Mouse (Mus musculus): Measurements from ENCODE around the gene Tcap. TPM values are rescaled to one million over a fixed set of nuclear protein-coding genes. Genes with fewer than 3 reads are reported as not detected.

Gene Tcap
- polyA plus RNA-seq, 1 experiment from 2014 or later = 18.1 TPM

- ATAC-seq (ENCODE audit: insufficient number of reproducible peaks, low FRiP score, low TSS enrichment, low read depth) = no peak
- Histone ChIP-seq H3K9me3 (no peaks in the 10 kb centered on the region), H3K9ac (no peak overlapping the region), H3K27me3 (peaks cover 77% of the 10 kb centered on the region), H3K4me2 (peak overlapping the region; percentile 33), H3K4me3 (peak overlapping the region; percentile 16; the same call in 1 of the 2 replicates), H3K36me3 (no peaks in the 10 kb centered on the region), H3K27ac (no peak overlapping the region), H3K4me1 (peaks cover 29% of the 10 kb centered on the region)
- under 1% methylated on average over 14 of the region's 14 CpGs for WGBS
Observed at GRCm38 (mm10) chr11:98345253-98345652, 38.4 kb upstream of the Tcap start.

GRCm38 (mm10) chr11:98346168-98346567 lies 37.4 kb upstream of the Tcap start:
- Histone ChIP-seq H3K9ac (no peak overlapping the region), H3K4me2 (no peak overlapping the region), H3K36me3 (no peaks in the 10 kb centered on the region), H3K27me3 (peaks cover 80% of the 10 kb centered on the region), H3K4me1 (peaks cover 26% of the 10 kb centered on the region), H3K9me3 (no peaks in the 10 kb centered on the region), H3K27ac (no peak overlapping the region), H3K4me3 (no peak overlapping the region)
- WGBS = 18% methylated on average over 9 of the region's 9 CpGs
- no peak for ATAC-seq (ENCODE audit: insufficient number of reproducible peaks, low FRiP score, low TSS enrichment, low read depth)

GRCm38 (mm10) chr11:98347385-98348082 lies 36.1 kb upstream of the Tcap start:
- Histone ChIP-seq H3K4me1 (peaks cover 24% of the 10 kb centered on the region), H3K4me2 (peak overlapping the region; percentile 95; the same call in 1 of the 2 replicates), H3K9me3 (no peaks in the 10 kb centered on the region), H3K9ac (no peak overlapping the region), H3K36me3 (no peaks in the 10 kb centered on the region), H3K4me3 (0 out of 2 replicates have a peak overlapping the region, but pooled peaks have one; percentile 53), H3K27ac (no peak overlapping the region), H3K27me3 (peaks cover 80% of the 10 kb centered on the region)
- ATAC-seq (ENCODE audit: insufficient number of reproducible peaks, low FRiP score, low TSS enrichment, low read depth) = no peak
- WGBS = 3% methylated on average over 12 of the region's 12 CpGs

GRCm38 (mm10) chr11:98348083-98348961 lies 35.3 kb upstream of the Tcap start, which contains the start of gene Ppp1r1b:
Gene Ppp1r1b (plus strand): TSS chr11:98348404.
- under 1% methylated on average over 55 of the region's 55 CpGs for WGBS
- Histone ChIP-seq H3K4me2 (peak within 1 kb of the TSS; percentile 95), H3K4me1 (peaks cover 25% of the 10 kb centered on the region), H3K27me3 (peaks cover 85% of the 10 kb centered on the region), H3K4me3 (peak within 1 kb of the TSS; percentile 53), H3K27ac (no peak within 1 kb of the TSS), H3K9me3 (no peaks in the 10 kb centered on the region), H3K9ac (peak within 1 kb of the TSS; percentile 39), H3K36me3 (no peaks in the 10 kb centered on the region)
- 0 out of 2 replicates have a peak, but pooled peaks have one; percentile 22 for ATAC-seq (ENCODE audit: insufficient number of reproducible peaks, low FRiP score, low TSS enrichment, low read depth)

GRCm38 (mm10) chr11:98349308-98349707 lies 34.3 kb upstream of the Tcap start:
- Histone ChIP-seq H3K36me3 (no peaks in the 10 kb centered on the region), H3K4me2 (peak overlapping the region; percentile 95), H3K9me3 (no peaks in the 10 kb centered on the region), H3K9ac (no peak overlapping the region), H3K4me3 (peak overlapping the region; percentile 53), H3K27me3 (peaks cover 84% of the 10 kb centered on the region), H3K4me1 (peaks cover 27% of the 10 kb centered on the region), H3K27ac (no peak overlapping the region)
- WGBS = 7% methylated on average over 9 of the region's 9 CpGs
- no peak for ATAC-seq (ENCODE audit: insufficient number of reproducible peaks, low FRiP score, low TSS enrichment, low read depth)

- Histone ChIP-seq H3K4me2 (no peak overlapping the region), H3K27ac (no peak overlapping the region), H3K4me1 (peaks cover 50% of the 10 kb centered on the region), H3K9ac (no peak overlapping the region), H3K4me3 (no peak overlapping the region), H3K36me3 (no peaks in the 10 kb centered on the region), H3K9me3 (no peaks in the 10 kb centered on the region), H3K27me3 (peaks cover 68% of the 10 kb centered on the region)
- no peak for ATAC-seq (ENCODE audit: insufficient number of reproducible peaks, low FRiP score, low TSS enrichment, low read depth)
- WGBS = 70% methylated on average over 18 of the region's 18 CpGs
Observed at GRCm38 (mm10) chr11:98352272-98352990, 31.2 kb upstream of the Tcap start.

GRCm38 (mm10) chr11:98353651-98354211 lies 29.9 kb upstream of the Tcap start:
- ATAC-seq (ENCODE audit: insufficient number of reproducible peaks, low FRiP score, low TSS enrichment, low read depth) = peak; percentile 67; the same call in 1 of the 2 replicates
- peaks cover 43% of the 10 kb centered on the region for H3K4me1 ChIP-seq
- WGBS = 21% methylated on average over 8 of the region's 8 CpGs
- H3K27me3 ChIP-seq = peaks cover 55% of the 10 kb centered on the region
- no peak overlapping the region for H3K4me2 ChIP-seq
- H3K4me3 ChIP-seq = no peak overlapping the region
- no peaks in the 10 kb centered on the region for H3K36me3 ChIP-seq
- no peak overlapping the region for H3K27ac ChIP-seq
- H3K9ac ChIP-seq = no peak overlapping the region
- no peaks in the 10 kb centered on the region for H3K9me3 ChIP-seq

- H3K9me3 ChIP-seq = no peaks in the 10 kb centered on the region
- H3K27ac ChIP-seq = no peak overlapping the region
- no peak for ATAC-seq (ENCODE audit: insufficient number of reproducible peaks, low FRiP score, low TSS enrichment, low read depth)
- no peak overlapping the region for H3K4me3 ChIP-seq
- H3K36me3 ChIP-seq = no peaks in the 10 kb centered on the region
- 53% methylated on average over 14 of the region's 14 CpGs for WGBS
- peaks cover 45% of the 10 kb centered on the region for H3K4me1 ChIP-seq
- H3K9ac ChIP-seq = no peak overlapping the region
- peaks cover 47% of the 10 kb centered on the region for H3K27me3 ChIP-seq
- H3K4me2 ChIP-seq = no peak overlapping the region
Observed at GRCm38 (mm10) chr11:98354445-98354844, 29.2 kb upstream of the Tcap start.

- peaks cover 34% of the 10 kb centered on the region for H3K27me3 ChIP-seq
- no peak for ATAC-seq (ENCODE audit: insufficient number of reproducible peaks, low FRiP score, low TSS enrichment, low read depth)
- no peak overlapping the region for H3K9ac ChIP-seq
- H3K36me3 ChIP-seq = 0 out of 2 replicates have a peak, but pooled peaks cover 4% of the 10 kb centered on the region
- H3K9me3 ChIP-seq = no peaks in the 10 kb centered on the region
- 10% methylated on average over 6 of the region's 6 CpGs for WGBS
- H3K4me1 ChIP-seq = peaks cover 53% of the 10 kb centered on the region
- no peak overlapping the region for H3K4me2 ChIP-seq
- H3K4me3 ChIP-seq = no peak overlapping the region
- H3K27ac ChIP-seq = no peak overlapping the region
Observed at GRCm38 (mm10) chr11:98355732-98356299, 27.8 kb upstream of the Tcap start.

- 0 out of 2 replicates have a peak, but pooled peaks cover 4% of the 10 kb centered on the region for H3K36me3 ChIP-seq
- H3K4me1 ChIP-seq = peaks cover 56% of the 10 kb centered on the region
- WGBS = 77% methylated on average over 7 of the region's 7 CpGs
- no peak overlapping the region for H3K4me3 ChIP-seq
- ATAC-seq (ENCODE audit: insufficient number of reproducible peaks, low FRiP score, low TSS enrichment, low read depth) = no peak
- H3K4me2 ChIP-seq = no peak overlapping the region
- H3K9me3 ChIP-seq = no peaks in the 10 kb centered on the region
- peaks cover 24% of the 10 kb centered on the region for H3K27me3 ChIP-seq
- H3K9ac ChIP-seq = no peak overlapping the region; the same call in 1 of the 2 replicates
- H3K27ac ChIP-seq = no peak overlapping the region
Observed at GRCm38 (mm10) chr11:98356625-98357394, 26.8 kb upstream of the Tcap start.

All from limb, embryonic 15.5 days (tissue).